Mouse (Mus musculus): ENCODE results near the gene Frmd4b. TPM values are rescaled to one million over a fixed set of nuclear protein-coding genes. Genes with fewer than 3 reads are reported as not detected.

Frmd4b gene
- polyA plus RNA-seq, 1 experiment from 2014 or later = 16.9 TPM

- peaks cover 39% of the 10 kb centered on the region for H3K4me1 ChIP-seq
- peak overlapping the region; percentile 63; the same call in 1 of the 2 replicates for H3K27ac ChIP-seq (replicated peaks)
- H3K9me3 ChIP-seq = no peaks in the 10 kb centered on the region
- no peaks in the 10 kb centered on the region for H3K27me3 ChIP-seq (replicated peaks; ENCODE audit: low read depth, poor library complexity, severe bottlenecking)
- 46% methylated on average over 3 of the region's 3 CpGs for WGBS
- H3K36me3 ChIP-seq (replicated peaks) = no peaks in the 10 kb centered on the region; the same call in 1 of the 2 replicates
- no peak overlapping the region for H3K4me3 ChIP-seq
- DNase-seq (ENCODE audit: low spot score) = peak; percentile 7
Measured at GRCm38 (mm10) chr6:97607646-97608045, 9.7 kb downstream of the Frmd4b start.

GRCm38 (mm10) chr6:97595218-97595617 is 22.1 kb downstream of the Frmd4b start:
- H3K4me3 ChIP-seq = no peak overlapping the region
- WGBS = 70% methylated on average over 3 of the region's 3 CpGs
- no peaks in the 10 kb centered on the region for H3K27me3 ChIP-seq (replicated peaks; ENCODE audit: low read depth, poor library complexity, severe bottlenecking)
- no peaks in the 10 kb centered on the region for H3K9me3 ChIP-seq
- H3K27ac ChIP-seq (replicated peaks) = no peak overlapping the region
- no peak for DNase-seq (ENCODE audit: low spot score)
- peaks cover 8% of the 10 kb centered on the region for H3K4me1 ChIP-seq
- H3K36me3 ChIP-seq (replicated peaks) = no peaks in the 10 kb centered on the region

- no peak overlapping the region for H3K4me3 ChIP-seq
- 96% methylated on average over 7 of the region's 7 CpGs for WGBS
- H3K27ac ChIP-seq (replicated peaks) = no peak overlapping the region; the same call in 1 of the 2 replicates
- no peak for DNase-seq (ENCODE audit: low spot score)
- H3K9me3 ChIP-seq = no peaks in the 10 kb centered on the region
- no peaks in the 10 kb centered on the region for H3K36me3 ChIP-seq (replicated peaks)
- H3K27me3 ChIP-seq (replicated peaks; ENCODE audit: low read depth, poor library complexity, severe bottlenecking) = no peaks in the 10 kb centered on the region
- peaks cover 8% of the 10 kb centered on the region for H3K4me1 ChIP-seq
Measured at GRCm38 (mm10) chr6:97594589-97594988, 22.8 kb downstream of the Frmd4b start.

GRCm38 (mm10) chr6:97590230-97590629 is 27.1 kb downstream of the Frmd4b start:
- H3K4me1 ChIP-seq = peaks cover 15% of the 10 kb centered on the region
- DNase-seq (ENCODE audit: low spot score) = no peak
- H3K36me3 ChIP-seq (replicated peaks) = no peaks in the 10 kb centered on the region
- H3K9me3 ChIP-seq = no peaks in the 10 kb centered on the region
- 71% methylated on average over 5 of the region's 5 CpGs for WGBS
- no peak overlapping the region for H3K27ac ChIP-seq (replicated peaks)
- H3K27me3 ChIP-seq (replicated peaks; ENCODE audit: low read depth, poor library complexity, severe bottlenecking) = no peaks in the 10 kb centered on the region
- H3K4me3 ChIP-seq = no peak overlapping the region

GRCm38 (mm10) chr6:97589581-97589980 is 27.8 kb downstream of the Frmd4b start:
- no peak for DNase-seq (ENCODE audit: low spot score)
- WGBS = 86% methylated on average over 3 of the region's 3 CpGs
- Histone ChIP-seq H3K27ac (replicated peaks) (no peak overlapping the region), H3K4me3 (no peak overlapping the region), H3K27me3 (replicated peaks; ENCODE audit: low read depth, poor library complexity, severe bottlenecking) (no peaks in the 10 kb centered on the region), H3K9me3 (no peaks in the 10 kb centered on the region), H3K4me1 (peaks cover 13% of the 10 kb centered on the region), H3K36me3 (replicated peaks) (no peaks in the 10 kb centered on the region)

- no peak overlapping the region for H3K27ac ChIP-seq (replicated peaks)
- H3K36me3 ChIP-seq (replicated peaks) = no peaks in the 10 kb centered on the region
- H3K4me3 ChIP-seq = no peak overlapping the region
- DNase-seq (ENCODE audit: low spot score) = no peak
- no peaks in the 10 kb centered on the region for H3K9me3 ChIP-seq
- H3K4me1 ChIP-seq = peaks cover 13% of the 10 kb centered on the region
- no peaks in the 10 kb centered on the region for H3K27me3 ChIP-seq (replicated peaks; ENCODE audit: low read depth, poor library complexity, severe bottlenecking)
- WGBS = 87% methylated on average over 7 of the region's 7 CpGs
Measured at GRCm38 (mm10) chr6:97589031-97589430, 28.3 kb downstream of the Frmd4b start.

- peaks cover 20% of the 10 kb centered on the region for H3K4me1 ChIP-seq
- H3K27ac ChIP-seq (replicated peaks) = no peak overlapping the region
- H3K27me3 ChIP-seq (replicated peaks; ENCODE audit: low read depth, poor library complexity, severe bottlenecking) = no peaks in the 10 kb centered on the region
- no peaks in the 10 kb centered on the region for H3K9me3 ChIP-seq
- H3K4me3 ChIP-seq = no peak overlapping the region
- no peak for DNase-seq (ENCODE audit: low spot score)
- no peaks in the 10 kb centered on the region for H3K36me3 ChIP-seq (replicated peaks)
Measured at GRCm38 (mm10) chr6:97586606-97587005, 30.7 kb downstream of the Frmd4b start.

- Histone ChIP-seq H3K4me1 (peaks cover 20% of the 10 kb centered on the region), H3K27me3 (replicated peaks; ENCODE audit: low read depth, poor library complexity, severe bottlenecking) (no peaks in the 10 kb centered on the region)
Measured at GRCm38 (mm10) chr6:97586024-97586423, 31.3 kb downstream of the Frmd4b start.

GRCm38 (mm10) chr6:97582748-97583147 is 34.6 kb downstream of the Frmd4b start:
- no peak overlapping the region for H3K4me3 ChIP-seq
- H3K36me3 ChIP-seq (replicated peaks) = no peaks in the 10 kb centered on the region
- H3K27ac ChIP-seq (replicated peaks) = 0 out of 2 replicates have a peak overlapping the region, but pooled peaks have one; percentile 8
- H3K4me1 ChIP-seq = peaks cover 27% of the 10 kb centered on the region
- 53% methylated on average over 8 of the region's 8 CpGs for WGBS
- no peak for DNase-seq (ENCODE audit: low spot score)
- H3K9me3 ChIP-seq = no peaks in the 10 kb centered on the region
- no peaks in the 10 kb centered on the region for H3K27me3 ChIP-seq (replicated peaks; ENCODE audit: low read depth, poor library complexity, severe bottlenecking)

More at GRCm38 (mm10) chr6:97586024-97586423, 31.3 kb downstream of the Frmd4b start:
- H3K27ac ChIP-seq (replicated peaks) = no peak overlapping the region
- WGBS = 67% methylated on average over 8 of the region's 8 CpGs
- H3K36me3 ChIP-seq (replicated peaks) = no peaks in the 10 kb centered on the region
- no peaks in the 10 kb centered on the region for H3K9me3 ChIP-seq
- no peak for DNase-seq (ENCODE audit: low spot score)
- no peak overlapping the region for H3K4me3 ChIP-seq

GRCm38 (mm10) chr6:97581941-97582340 is 35.4 kb downstream of the Frmd4b start:
- DNase-seq (ENCODE audit: low spot score) = no peak
- no peaks in the 10 kb centered on the region for H3K27me3 ChIP-seq (replicated peaks; ENCODE audit: low read depth, poor library complexity, severe bottlenecking)
- 78% methylated on average over 7 of the region's 7 CpGs for WGBS
- H3K27ac ChIP-seq (replicated peaks) = no peak overlapping the region
- H3K4me1 ChIP-seq = peaks cover 35% of the 10 kb centered on the region
- H3K4me3 ChIP-seq = no peak overlapping the region
- H3K9me3 ChIP-seq = no peaks in the 10 kb centered on the region
- H3K36me3 ChIP-seq (replicated peaks) = no peaks in the 10 kb centered on the region

- peaks cover 34% of the 10 kb centered on the region for H3K4me1 ChIP-seq
- no peak overlapping the region for H3K27ac ChIP-seq (replicated peaks)
- no peaks in the 10 kb centered on the region for H3K36me3 ChIP-seq (replicated peaks)
- H3K9me3 ChIP-seq = no peaks in the 10 kb centered on the region
- DNase-seq (ENCODE audit: low spot score) = no peak
- H3K27me3 ChIP-seq (replicated peaks; ENCODE audit: low read depth, poor library complexity, severe bottlenecking) = no peaks in the 10 kb centered on the region
- 93% methylated on average over 2 of the region's 2 CpGs for WGBS
- no peak overlapping the region for H3K4me3 ChIP-seq
Measured at GRCm38 (mm10) chr6:97580479-97581030, 36.8 kb downstream of the Frmd4b start.

- Histone ChIP-seq H3K4me1 (peaks cover 34% of the 10 kb centered on the region), H3K27ac (replicated peaks) (no peak overlapping the region), H3K27me3 (replicated peaks; ENCODE audit: low read depth, poor library complexity, severe bottlenecking) (no peaks in the 10 kb centered on the region), H3K36me3 (replicated peaks) (no peaks in the 10 kb centered on the region), H3K9me3 (no peaks in the 10 kb centered on the region), H3K4me3 (no peak overlapping the region)
- WGBS = 84% methylated on average over 4 of the region's 4 CpGs
- no peak for DNase-seq (ENCODE audit: low spot score)
Measured at GRCm38 (mm10) chr6:97579704-97580103, 37.6 kb downstream of the Frmd4b start.

GRCm38 (mm10) chr6:97578210-97578609 is 39.1 kb downstream of the Frmd4b start:
- no peak for DNase-seq (ENCODE audit: low spot score)
- WGBS = 89% methylated on average over 7 of the region's 7 CpGs
- no peaks in the 10 kb centered on the region for H3K36me3 ChIP-seq (replicated peaks)
- H3K27ac ChIP-seq (replicated peaks) = no peak overlapping the region; the same call in 1 of the 2 replicates
- H3K27me3 ChIP-seq (replicated peaks; ENCODE audit: low read depth, poor library complexity, severe bottlenecking) = no peaks in the 10 kb centered on the region
- no peak overlapping the region for H3K4me3 ChIP-seq
- no peaks in the 10 kb centered on the region for H3K9me3 ChIP-seq
- H3K4me1 ChIP-seq = peaks cover 34% of the 10 kb centered on the region

All from embryonic facial prominence, embryonic 10.5 days (tissue).